Mouse (Mus musculus) lung, postnatal 25 days (tissue): Measurements from ENCODE around the gene Kif9.

Experiments
- DNase-seq: peaks from one replicate; pipeline ENCODE4 v3.0.0; 2022; ENCODE audit warnings: low spot score

Kif9 gene

DNA sequence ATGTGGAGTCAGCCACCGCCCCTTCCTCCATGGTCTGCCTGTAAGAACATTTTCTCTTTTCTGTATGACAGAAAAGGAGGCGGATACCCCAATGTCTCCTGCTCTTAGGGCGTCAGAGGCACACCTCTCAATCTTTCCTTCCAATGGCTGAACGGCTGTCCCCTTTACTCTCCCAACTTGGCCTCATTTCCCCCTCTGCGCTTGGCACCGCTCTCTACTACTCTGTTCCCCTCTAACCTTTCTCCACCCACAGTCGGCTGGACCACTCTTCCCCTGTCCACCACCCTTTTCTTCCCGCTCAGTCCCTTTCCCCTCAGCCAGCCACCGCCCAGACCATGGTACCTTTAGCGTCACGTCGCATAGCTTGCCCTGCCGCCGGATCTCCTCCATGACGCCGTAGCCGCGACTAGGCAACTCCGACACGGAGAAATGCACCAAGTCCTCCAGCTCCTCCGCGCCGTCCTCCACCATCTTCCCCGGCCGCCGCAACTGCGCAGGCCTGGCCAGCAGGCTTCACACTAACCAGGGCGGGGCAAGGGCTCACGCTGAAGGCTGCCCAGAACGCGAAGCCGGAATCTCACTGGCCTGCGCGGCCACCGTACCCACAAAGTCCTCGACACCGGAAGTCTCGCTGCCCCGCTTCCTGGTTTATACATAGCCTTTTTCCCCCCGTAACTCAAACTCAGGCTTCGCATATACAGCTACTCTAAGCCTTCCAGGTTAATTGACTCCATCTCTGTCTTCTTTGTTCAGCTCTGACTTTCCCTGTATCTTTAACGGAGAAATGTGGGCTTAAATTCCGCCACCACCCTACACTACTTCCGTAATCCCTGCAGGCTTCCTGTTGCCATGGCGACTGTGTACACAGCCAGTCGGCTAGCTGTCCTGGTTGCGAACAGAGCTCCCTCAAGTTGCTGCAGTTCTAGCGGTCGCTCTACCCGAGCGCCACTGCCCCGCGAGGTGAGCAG is at the start of gene Kif9, which contains the start of gene Klhl18:
Gene Kif9, plus strand, starts transcription at position 835 of the 968 bp plus-strand sequence.
Gene Klhl18, minus strand, starts transcription at position 571 of the 968 bp plus-strand sequence.
- DNase-seq, result peak; percentile 97

DNA sequence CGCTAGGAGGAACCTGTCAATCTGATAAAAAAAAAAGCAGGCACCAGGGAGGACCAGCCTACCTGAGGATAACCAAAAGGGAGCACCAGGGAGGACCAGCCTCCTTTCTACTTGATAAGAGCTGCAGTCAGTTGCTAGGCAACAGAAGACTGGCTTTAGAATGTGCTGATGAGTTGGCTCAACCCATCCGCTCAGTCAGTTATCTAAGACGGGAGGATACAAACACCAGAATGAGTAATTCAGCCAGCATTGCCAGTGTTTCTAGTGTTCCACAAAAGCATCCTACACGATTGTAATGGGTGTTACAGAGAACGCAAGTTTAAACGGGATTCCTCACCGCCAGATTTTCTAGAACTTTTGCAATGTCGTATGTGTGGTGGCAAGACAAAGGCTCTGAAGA is 45.5 kb upstream of the Kif9 start:
- DNase-seq, result no peak

DNA sequence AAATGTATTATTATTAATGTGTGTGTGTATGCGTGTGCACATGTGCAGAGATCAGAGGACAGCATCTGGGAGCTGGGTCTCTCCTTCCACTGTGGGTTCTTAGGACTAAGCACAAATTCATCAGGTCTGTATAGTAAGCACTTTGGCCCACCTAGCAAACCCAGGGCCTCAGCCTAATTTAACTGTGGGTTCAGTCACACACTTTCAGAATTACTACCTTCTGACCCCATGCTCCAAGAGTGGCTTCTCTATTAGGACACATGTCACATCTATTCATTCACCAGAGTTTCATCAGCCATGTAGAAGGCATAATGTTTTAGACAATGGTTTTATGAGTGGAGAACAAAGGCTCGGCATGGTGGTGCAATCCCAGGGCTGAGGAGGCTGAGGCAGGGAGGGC is 43.7 kb upstream of the Kif9 start:
- no peak for DNase-seq

DNA sequence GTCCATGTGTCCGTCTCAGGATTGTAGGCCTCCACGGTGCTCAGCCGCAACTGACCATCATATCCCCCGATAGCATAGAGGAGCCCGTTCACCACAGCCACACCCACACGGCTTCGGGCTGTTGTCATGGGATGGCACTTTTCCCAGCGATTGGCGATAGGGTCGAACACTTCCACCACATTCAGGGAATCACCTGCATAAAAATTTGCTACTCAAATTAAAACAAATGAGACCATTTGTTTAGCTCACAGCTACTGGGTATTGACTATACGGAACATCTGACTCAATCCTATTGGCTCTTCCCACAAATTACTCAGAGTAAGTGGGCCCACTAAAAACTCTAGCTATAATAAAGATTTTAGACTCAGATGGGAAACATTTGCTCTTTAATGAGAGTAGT is 40.7 kb upstream of the Kif9 start:
- no peak for DNase-seq

DNA sequence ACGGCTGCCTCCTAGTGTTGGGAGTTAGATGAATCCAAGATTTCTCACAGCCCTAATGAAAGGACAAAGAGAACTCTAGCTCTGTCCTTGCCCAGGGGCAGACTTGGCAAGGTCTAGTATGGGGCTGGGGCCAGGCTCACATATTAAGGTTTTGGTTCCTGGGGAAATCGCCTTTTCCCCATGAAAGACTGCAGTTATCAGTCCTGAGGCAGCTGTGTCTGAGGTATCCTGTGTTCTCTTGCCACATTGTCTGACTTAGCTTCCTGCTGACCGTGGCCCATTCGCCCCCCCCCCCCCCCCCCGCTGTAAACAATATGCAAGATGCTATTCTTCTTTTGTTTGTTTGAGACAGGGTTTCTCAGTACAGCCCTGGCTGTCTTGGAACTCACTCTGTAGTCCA is 36.7 kb upstream of the Kif9 start:
- no peak for DNase-seq

DNA sequence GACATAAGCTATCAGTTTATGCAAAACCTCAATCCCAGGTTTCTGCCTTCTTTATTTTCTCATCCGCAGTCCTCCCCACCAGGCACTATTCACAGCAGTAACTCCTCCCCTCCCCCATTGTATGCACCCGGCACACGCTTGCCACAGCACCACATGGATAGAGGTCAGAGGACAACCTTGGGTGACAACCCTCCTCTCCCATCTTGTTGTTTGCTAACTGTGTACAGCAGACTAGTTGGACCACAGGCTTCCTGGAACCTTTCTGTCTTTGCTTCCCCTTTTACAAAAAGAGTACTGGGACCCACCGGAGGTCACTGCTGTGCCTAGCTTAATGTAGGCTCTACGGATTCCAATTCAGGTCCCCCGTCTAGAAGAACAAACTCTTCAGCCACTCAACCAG is 36.2 kb upstream of the Kif9 start:
- no peak for DNase-seq

DNA sequence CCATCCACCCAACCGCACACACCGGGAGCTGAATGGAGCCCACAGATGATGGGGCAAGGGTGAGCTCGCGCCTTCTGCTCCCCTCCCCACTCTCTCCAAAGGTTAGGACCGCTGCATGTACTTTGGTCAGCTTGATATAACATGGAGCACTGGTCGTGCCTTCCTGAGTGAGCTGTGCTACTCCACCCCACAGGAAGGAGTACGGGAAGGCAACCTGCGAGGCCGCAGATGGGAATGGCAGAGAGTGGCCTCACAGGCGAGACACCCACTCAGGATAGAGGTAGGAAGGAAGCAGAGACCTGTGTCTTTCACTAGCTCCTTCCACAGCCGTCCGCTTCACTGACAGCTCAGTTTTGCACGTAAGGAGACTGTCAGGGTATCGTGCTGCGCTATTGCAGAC is 28.4 kb upstream of the Kif9 start:
- DNase-seq, result no peak

DNA sequence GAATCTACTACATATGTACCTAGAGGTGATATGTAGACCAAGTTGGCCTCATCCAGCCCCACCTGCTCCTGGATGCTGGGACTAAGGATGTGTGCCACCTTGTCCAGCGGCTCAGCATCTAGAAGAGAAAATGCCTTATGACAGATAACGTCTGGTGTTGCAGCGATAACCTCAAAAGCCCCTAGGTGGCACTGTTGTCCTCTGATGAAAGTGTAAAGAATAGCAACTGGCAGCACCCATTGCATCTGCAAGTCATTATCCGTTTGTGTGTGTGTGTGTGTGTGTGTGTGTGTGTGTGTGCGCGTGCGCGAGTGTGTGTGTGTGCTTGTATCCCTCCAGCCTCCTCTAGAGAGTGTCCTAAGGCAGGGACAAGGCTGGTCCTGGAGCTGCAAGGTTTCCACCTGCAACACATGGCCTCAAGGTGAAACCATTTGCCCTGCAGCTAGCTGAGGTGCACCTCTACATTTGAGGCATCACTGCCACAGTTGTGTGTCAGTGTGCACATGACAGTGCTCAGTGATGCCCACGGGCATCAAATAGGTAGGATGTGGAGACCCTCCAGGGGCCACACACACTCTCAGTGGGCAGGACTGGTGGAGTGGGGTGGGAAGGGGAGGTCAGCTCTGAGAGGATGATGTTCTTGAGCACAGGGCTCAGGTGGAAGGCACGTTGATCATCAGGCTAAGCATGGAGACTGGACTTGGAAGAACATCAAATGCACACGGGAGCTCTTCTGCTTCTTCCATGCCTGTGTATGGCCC is 27.7 kb upstream of the Kif9 start:
- DNase-seq, result peak; percentile 80

DNA sequence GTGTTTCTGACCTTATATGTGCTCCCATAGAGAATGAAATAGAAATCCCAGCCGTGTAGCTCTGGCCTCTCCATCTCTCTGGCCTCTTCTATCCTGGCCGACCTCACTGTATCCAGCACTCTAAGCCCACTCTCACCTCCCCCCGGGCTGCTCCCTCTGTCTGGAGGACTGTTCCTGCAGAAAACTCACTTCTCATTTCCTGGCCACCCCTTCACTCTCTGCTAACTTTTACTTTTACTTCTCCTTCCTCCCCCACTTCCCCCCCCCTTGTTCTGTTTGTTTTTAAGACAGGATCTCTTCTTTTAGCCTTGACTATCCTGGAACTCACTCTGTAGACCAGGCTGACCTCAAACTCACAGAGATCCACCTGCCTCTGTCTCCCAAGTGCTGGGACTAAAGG is 24.2 kb upstream of the Kif9 start:
- no peak for DNase-seq

DNA sequence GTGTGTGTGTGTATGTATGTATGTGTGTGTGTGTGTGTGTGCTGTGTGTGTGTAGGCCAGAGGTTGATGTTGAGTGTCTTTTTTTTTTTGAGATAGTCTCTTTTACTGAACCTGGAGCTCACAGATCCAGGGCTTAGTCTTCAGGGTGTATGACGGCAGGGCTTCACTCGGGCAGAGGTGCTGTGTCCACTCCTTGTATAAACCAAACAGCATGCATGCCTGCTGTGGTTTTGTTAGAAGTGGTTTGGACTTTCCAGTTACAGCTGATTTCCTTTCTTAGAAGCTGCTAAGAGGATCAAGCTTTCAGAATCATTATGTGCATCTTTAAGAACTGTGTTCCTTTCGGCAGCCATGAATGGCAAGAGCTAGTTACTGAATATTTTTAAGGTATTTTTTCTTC is 18.8 kb upstream of the Kif9 start:
- no peak for DNase-seq

DNA sequence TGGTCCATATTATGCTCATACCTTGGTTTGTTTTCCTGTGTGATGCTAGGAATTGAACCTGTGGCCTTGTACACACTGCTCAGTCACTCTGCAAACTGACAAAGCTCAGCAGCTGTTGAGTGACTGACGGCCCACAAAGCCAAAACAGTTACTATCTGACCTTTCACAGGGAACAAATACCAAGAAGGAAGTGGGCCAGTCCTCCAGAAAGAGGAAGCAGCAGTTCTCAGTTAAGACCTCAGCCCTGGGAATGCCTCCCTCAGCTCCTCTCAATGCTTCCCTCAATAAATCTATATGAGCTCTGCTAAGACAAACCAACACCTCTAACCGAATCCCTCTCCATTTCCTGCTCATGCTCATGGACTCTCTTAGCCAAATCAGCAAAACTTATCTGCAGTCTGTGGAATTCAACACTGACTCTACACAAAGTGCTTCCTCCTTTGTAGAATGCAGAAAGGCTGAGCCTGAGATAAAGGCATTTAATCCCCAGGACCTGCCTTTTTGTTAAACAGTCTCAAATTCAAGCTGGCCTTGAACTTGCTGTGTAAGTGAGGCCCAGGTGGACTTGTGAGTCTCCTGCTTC is 17.5 kb upstream of the Kif9 start:
- peak; percentile 47 for DNase-seq

DNA sequence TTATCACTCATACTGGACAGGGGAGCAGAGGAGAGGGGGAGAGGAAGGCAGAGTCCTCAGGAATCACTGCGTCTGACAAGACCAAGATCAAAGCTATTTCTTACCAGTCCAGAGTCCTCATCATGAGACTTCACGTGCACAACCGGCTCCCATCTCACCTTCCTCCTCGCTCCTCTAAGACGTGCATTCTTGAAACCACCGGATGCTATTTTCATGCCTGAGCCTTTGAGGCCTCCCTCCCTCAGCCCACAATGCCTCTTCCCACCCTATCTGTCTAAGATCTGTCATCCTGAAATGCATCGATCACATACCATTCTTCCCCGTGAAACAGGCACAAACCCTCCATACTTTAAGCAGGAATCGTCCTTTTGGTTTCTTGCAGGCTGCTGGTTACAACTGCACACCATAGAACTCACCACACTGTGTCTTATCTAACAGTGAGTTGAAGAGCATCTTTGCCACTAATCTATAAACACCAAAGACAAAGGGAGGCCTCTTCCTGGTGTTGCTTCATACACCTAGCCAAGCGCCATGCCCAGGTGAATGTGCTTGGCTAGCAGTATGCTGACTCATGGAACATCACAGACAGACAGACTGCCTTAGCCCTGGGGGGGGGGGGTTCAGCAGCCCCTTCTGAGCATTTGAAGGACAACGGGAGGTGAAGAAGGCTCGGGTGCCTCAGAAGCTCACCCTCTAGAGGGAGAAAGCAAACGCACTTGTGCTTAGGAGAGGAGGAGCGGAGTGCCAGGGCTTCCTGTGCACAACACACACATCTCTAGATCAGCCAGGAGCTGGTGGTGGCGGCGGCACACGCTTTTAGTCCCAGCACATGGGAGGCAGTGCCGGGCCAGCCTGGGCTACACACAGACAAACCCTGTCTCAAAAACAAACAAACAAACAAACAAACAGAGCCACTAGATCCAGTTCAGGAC is 15.6 kb upstream of the Kif9 start:
- no peak for DNase-seq

DNA sequence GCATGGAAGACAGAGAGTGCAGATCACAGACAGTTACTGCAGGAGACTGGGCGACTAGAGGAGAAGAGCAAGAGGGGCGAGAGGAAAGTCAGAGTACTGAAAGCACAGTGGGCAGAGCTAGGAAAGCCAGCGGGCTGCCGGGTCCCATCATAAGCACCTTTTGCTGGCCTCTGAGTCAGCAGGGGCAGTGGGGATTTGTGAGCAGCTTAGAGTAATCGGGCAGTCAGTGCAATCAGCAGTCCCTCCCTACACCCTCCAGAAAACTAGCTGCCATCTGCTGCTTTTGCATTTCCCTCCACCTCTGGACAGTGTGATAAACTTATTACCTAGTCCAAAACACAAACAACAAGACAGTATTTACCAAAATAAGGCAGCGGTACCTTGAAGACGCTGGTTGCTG is 14.4 kb upstream of the Kif9 start:
- DNase-seq, result no peak

DNA sequence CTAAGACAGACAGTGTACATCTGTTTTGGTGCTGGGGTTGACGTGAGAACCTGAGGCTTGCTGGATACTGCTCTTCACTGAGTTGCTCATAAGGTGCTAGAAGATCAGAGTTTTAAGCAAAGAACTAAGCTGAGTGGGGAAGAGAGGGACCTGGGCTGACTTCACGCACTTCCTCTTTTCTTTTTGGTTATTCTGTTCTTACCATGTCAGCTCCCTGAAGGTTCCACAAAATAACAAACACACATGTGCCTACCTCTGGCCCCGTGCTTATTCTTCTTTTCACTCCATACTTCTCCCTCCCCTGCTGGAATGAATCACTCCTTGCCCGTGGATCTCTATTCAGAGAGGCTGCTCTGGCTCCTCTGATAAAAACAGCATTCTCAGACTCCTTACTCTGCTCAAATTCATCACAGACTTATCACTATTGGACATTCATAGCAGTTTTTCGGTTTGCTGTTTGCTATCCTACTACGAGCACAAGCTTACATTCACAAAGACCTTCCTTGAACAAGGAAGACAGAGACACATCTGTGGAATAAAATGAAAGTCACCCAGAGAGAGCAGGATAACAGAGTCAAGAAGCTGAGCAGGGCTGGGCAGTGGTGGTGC is 12.7 kb upstream of the Kif9 start:
- no peak for DNase-seq

DNA sequence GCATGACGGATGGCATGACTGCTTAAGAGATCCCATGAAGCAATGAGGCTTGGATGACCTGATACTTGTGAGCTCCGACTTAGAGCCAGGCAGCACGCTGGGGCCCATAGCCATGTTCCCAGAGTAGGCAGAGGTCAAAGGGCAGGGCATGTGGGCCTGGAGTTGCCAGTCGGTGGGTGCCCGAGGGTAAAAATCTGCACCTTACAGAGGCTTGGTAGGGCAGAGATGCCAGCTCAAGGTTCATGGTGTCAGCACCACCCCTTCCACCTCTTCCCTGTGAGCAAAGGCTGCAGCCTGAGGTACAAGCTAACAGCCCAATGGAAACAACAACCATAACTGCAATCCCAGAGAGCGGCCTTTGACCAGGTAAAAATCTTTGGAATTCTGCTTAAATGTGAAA is 11.4 kb upstream of the Kif9 start:
- no peak for DNase-seq

DNA sequence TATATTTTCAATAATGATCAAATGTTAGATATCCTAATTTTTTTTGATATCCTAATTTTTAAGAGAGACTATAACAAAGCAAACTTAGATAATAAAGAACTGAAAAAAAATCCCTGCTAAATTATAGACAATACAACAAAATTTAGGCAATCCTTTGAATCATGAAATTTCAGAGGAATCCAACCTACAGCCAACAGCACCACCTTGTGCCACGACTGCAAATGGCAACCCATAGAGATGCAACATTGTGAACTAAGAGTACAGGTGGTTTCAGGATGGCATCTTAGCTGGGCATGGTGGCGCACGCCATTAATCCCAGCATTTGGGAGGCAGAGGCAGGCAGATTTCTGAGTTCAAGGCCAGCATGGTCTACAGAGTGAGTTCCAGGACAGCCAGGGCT is 10.6 kb upstream of the Kif9 start:
- peak; percentile 35 for DNase-seq

DNA sequence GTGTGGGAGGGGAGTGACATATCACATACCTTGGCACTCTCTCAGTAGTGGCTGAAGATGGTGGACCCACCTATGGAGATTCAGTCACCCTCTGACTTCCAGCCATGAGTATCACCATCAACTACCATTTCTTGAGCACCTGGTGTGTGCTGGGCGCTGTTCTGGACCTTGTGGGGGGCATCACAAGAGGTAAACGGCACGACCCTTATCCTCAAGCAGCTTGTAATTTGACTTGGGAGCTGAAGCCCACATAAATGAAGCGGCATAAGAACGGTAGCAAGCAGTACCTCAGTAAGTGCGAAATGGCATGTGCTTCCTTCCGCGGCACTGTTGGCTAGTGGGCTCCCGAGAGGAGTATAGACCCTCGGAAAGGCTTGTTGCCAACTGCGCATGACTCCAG is 1.2 kb downstream of the Kif9 start:
- no peak for DNase-seq

DNA sequence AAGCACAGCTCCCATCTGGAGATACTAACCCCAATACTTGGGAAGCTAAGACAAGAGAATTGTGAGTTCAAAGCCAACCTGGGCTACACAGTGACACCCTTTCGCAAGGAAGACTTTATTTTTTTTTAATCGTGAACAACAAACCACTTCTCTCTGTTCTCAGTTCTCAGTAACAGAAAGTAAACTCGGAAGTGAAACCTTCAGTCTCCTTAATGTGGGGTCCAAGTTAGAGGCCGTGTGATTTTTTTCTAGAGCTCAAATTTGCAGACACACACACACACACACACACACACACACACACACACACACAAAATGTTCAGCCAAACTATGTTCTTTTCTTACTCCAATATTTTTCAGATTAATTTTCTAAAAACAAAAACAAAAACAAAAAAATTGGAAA is 1.9 kb downstream of the Kif9 start:
- no peak for DNase-seq

DNA sequence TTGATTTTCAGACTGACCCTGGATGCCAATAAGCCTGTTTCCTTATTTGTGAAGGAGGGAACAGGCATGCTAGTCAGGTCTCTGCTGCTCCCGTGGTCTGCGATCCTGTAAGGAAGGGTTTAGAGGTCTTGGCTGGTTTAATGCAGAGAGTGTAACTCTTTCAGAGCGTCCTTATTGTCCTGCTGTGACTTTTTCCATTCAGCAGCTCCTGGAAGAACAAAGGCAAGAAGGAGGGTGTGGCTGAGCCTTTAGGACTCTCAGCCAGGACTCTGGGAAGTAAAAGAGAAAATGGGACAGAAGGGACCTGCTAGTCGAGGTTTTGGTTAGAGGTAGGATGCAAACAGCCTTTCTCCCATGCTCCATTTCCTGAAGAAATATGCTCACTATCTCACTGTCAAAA is 12.1 kb downstream of the Kif9 start:
- no peak for DNase-seq

DNA sequence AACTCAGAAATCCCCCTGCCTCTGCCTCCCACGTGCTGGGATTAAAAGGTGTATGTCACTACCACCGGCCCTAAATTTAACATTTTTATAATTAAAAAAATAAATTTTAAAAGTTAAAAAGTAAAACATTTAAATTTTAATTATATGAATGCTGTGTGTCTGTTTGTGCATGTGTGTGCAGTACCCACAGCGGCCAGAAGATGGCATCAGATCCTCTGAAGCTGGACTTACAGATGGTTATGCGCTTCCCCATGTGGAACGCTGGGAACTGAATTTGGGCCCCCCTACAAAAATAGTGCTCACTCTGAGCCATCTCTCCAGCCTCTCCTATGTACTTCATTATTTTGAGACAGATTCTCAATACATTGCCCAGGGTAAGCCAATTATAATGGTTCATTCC is 14.2 kb downstream of the Kif9 start:
- DNase-seq, result no peak

DNA sequence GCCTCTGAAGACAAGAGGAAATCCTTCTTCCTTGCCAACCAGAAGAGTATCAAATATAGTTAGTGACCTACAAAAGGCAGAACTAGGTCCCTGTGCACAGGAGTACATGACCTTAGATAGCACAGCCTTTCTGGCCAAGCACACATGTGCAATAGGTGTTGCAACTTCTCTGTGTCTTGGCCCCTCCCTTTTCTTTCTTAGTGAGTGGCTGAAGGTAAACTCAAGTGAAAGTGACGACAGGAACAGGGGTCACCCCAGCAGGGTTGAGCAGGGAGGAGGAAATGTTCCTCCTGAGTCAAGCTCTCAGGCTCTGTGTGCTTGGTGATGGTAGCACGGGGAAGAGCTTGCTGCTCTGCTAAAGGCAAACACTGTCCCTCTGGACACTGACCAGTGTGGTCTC is 49.0 kb downstream of the Kif9 start:
- peak; percentile 77 for DNase-seq
